19 mouse cellular contexts compared by ENCODE assay signal in the genomic region with DNA sequence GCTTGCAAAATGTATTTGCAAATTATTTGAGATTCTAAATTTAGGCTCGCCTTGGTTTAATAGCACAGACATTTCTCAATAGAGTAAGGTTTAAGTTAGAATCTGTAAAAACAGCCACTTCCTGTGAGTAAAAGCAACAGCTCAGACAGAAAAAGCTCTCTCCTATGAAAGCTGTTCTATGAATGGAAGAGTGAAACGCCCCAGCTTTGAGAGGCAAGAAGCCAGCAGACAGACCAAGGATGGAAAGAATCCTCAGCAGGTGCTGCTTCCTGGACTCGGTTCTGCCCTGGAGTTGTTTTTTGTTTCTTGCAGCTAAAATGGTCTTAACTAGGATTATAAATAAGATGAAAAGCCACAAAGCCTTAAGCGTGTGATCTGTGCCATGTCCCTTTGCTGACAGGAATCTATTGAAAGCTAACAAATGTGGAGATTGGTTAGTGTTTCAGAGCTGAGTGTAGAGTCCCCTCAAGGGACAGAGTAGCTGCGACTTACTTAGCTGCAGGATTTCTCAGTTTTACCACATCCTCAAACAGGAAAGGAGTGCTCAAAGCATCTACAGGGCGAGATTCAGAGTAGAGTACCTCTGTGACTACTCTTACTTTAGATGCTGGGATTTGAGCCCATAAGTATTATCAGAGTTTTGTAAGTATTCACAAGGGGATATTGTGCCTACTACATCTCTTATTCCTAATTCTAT. TPM values are rescaled to one million over a fixed set of nuclear protein-coding genes. Genes with fewer than 3 reads are reported as not detected.
DNase-seq lines count a peak whose midpoint lies in the region; ATAC-seq and TF ChIP-seq lines count a peak whose summit lies in the region.
"Had no signal": no experiment of that assay in that cellular context is flagged by ENCODE, and none has a peak within 500 bp of the region (broad histone marks: within the 10 kb centered on the region; RNA-seq: fewer than 3 reads in every experiment).

No protein-coding gene starts in this region.

- DNase-seq in embryonic facial prominence, embryonic 14.5 days (ENCODE audit: low spot score) = peak; percentile 26
- DNase-seq in embryonic facial prominence, embryonic 10.5 days (ENCODE audit: low spot score) = no peak
- DNase-seq in left cerebral cortex, adult 2 months (ENCODE audit: extremely low spot score in 1 of 2, low spot score in 2 of 2) = no peak
- no peak for DNase-seq in left cerebral cortex, adult 11 months (ENCODE audit: low spot score)
- peak; percentile 78 for DNase-seq in brain, adult 2 months (ENCODE audit: low read depth, low spot score)
- peak; percentile 7 for DNase-seq in right cerebral cortex, postnatal 14 days
- no peak for DNase-seq in gastrocnemius, postnatal 10 days
- DNase-seq in cerebellum, postnatal 14 days = no peak
- DNase-seq: adrenal gland, adult 8-10 months; cerebellum, adult 11-12 months; cerebellum, postnatal 36 days; heart, adult 11 months; heart, postnatal 4 days; kidney, adult 9 months; kidney, postnatal 4 days; lung, postnatal 10 days; thymus, postnatal 36 days had no signal

- H3K27ac ChIP-seq in embryonic facial prominence, embryonic 14.5 days (replicated peaks; ENCODE audit: low read depth, low read length) = no peak overlapping the region
- H3K27ac ChIP-seq in embryonic facial prominence, embryonic 10.5 days (replicated peaks) = no peak overlapping the region
- peak overlapping the region; percentile 56; the same call in 1 of the 2 replicates for H3K27ac ChIP-seq in left cerebral cortex, adult 2 months
- H3K27ac ChIP-seq: heart, embryonic 13.5 days had no signal

- H3K4me3 ChIP-seq in embryonic facial prominence, embryonic 14.5 days (ENCODE audit: low read depth, low read length) = no peak overlapping the region
- no peak overlapping the region for H3K4me3 ChIP-seq in embryonic facial prominence, embryonic 10.5 days
- no peak overlapping the region for H3K4me3 ChIP-seq in left cerebral cortex, adult 2 months
- H3K4me3 ChIP-seq: heart, embryonic 13.5 days had no signal

- intact Hi-C loops in left cerebral cortex, adult 2 months (cut with DNase I) = loop anchor here (2.0 kb wide), 1 partner anchor 24 kb away; the partner anchor contains the start of gene Gpr63

- no peak overlapping the region for H3K9ac ChIP-seq in embryonic facial prominence, embryonic 14.5 days (ENCODE audit: low read depth, low read length)
- H3K9ac ChIP-seq: heart, embryonic 13.5 days had no signal

- H3K4me1 ChIP-seq in embryonic facial prominence, embryonic 14.5 days (ENCODE audit: control insufficient read depth, insufficient read depth, low read length) = no peaks in the 10 kb centered on the region
- no peaks in the 10 kb centered on the region for H3K4me1 ChIP-seq in embryonic facial prominence, embryonic 10.5 days
- H3K4me1 ChIP-seq: heart, embryonic 13.5 days had no signal

- WGBS in embryonic facial prominence, embryonic 14.5 days = 43% methylated on average over 6 of the region's 6 CpGs
- WGBS in embryonic facial prominence, embryonic 10.5 days = 57% methylated on average over 6 of the region's 6 CpGs

- no peaks in the 10 kb centered on the region for H3K9me3 ChIP-seq in embryonic facial prominence, embryonic 14.5 days (ENCODE audit: control insufficient read depth, low read length)
- no peaks in the 10 kb centered on the region for H3K9me3 ChIP-seq in embryonic facial prominence, embryonic 10.5 days
- H3K9me3 ChIP-seq: heart, embryonic 13.5 days had no signal

- no peak overlapping the region for H3K4me2 ChIP-seq in embryonic facial prominence, embryonic 14.5 days (ENCODE audit: low read depth, low read length)
- H3K4me2 ChIP-seq: heart, embryonic 13.5 days had no signal

- ATAC-seq in embryonic facial prominence, embryonic 14.5 days (ENCODE audit: low read depth) = 0 out of 2 replicates have a peak, but pooled peaks have one; percentile 26

- no peak for TF ChIP-seq CTCF in left cerebral cortex, adult 2 months (IDR thresholded peaks at IDR 0.05)

- no peaks in the 10 kb centered on the region for H3K27me3 ChIP-seq in embryonic facial prominence, embryonic 14.5 days (replicated peaks; ENCODE audit: control insufficient read depth, insufficient read depth, low read length)
- no peaks in the 10 kb centered on the region for H3K27me3 ChIP-seq in embryonic facial prominence, embryonic 10.5 days (replicated peaks; ENCODE audit: low read depth, poor library complexity, severe bottlenecking)
- H3K27me3 ChIP-seq: heart, embryonic 13.5 days had no signal

- no peaks in the 10 kb centered on the region for H3K36me3 ChIP-seq in embryonic facial prominence, embryonic 14.5 days (ENCODE audit: control insufficient read depth, insufficient read depth, low read length)
- no peaks in the 10 kb centered on the region for H3K36me3 ChIP-seq in embryonic facial prominence, embryonic 10.5 days (replicated peaks)
- H3K36me3 ChIP-seq: heart, embryonic 13.5 days had no signal

RNA-seq across cellular contexts. Expression of gene Gpr63, which starts 23.3 kb away (rescaled TPM):
- 2.0 and 2.8 TPM in 2 replicates for polyA plus RNA-seq in embryonic facial prominence, embryonic 14.5 days (2014; fragmentation: Nextera tagmentation; extraction: Ambion mirVana)
- 0.95 and 1.5 TPM in 2 replicates for polyA plus RNA-seq in embryonic facial prominence, embryonic 10.5 days (2016; fragmentation: Nextera tagmentation; extraction: Ambion mirVana)
- total RNA-seq in left cerebral cortex, adult 2 months (2021) = 10 to 100 TPM; 12.4 to 15.3 TPM
- 1 to 10 TPM; 1.6 to 3.2 TPM for total RNA-seq in gastrocnemius, postnatal 10 days (2021)
- total RNA-seq: megakaryocyte-erythroid progenitor cell, adult 5-6 weeks had no signal

RNA-seq across cellular contexts. Expression of gene Ndufaf4, which starts 45.0 kb away (rescaled TPM):
- polyA plus RNA-seq in embryonic facial prominence, embryonic 14.5 days (2014; fragmentation: Nextera tagmentation; extraction: Ambion mirVana) = 41.9 and 51.9 TPM in 2 replicates
- polyA plus RNA-seq in embryonic facial prominence, embryonic 10.5 days (2016; fragmentation: Nextera tagmentation; extraction: Ambion mirVana) = 54.8 and 57.4 TPM in 2 replicates
- 10 to 100 TPM; 35.3 to 37.2 TPM for total RNA-seq in left cerebral cortex, adult 2 months (2021)
- 10 to 100 TPM; 24.7 to 29.0 TPM for total RNA-seq in gastrocnemius, postnatal 10 days (2021)

Comparison
In these comparisons a context has a peak if more than half of its experiments do, and no peak if none do; other contexts are left out.
1. DNase-seq: peak in embryonic facial prominence, embryonic 14.5 days (single experiment), brain, adult 2 months (single experiment) and right cerebral cortex, postnatal 14 days (single experiment); none in embryonic facial prominence, embryonic 10.5 days (single experiment), left cerebral cortex, adult 2 months (0 of 2), left cerebral cortex, adult 11 months (single experiment), gastrocnemius, postnatal 10 days (single experiment) and cerebellum, postnatal 14 days (0 of 2).